Mouse (Mus musculus) frontal cortex, postnatal 14 days (tissue): ENCODE measurements around the gene Gm17581.
"Not testable (repeated sequence)": the region's sequence is repeated elsewhere in the genome, so short reads cannot be mapped to it uniquely, and the experiment has no call there.

ENCODE experiments used
- DNase-seq, 2 experiments: peaks; one replicate each; pipeline ENCODE4 v3.0.0; 2022; ENCODE audit warnings: low spot score in 2 of 2

Gene Gm17581

GRCm38 (mm10) chr2:155737803-155738202, 2.1 kb upstream of the Gm17581 start:
- DNase-seq = no peak

DNA sequence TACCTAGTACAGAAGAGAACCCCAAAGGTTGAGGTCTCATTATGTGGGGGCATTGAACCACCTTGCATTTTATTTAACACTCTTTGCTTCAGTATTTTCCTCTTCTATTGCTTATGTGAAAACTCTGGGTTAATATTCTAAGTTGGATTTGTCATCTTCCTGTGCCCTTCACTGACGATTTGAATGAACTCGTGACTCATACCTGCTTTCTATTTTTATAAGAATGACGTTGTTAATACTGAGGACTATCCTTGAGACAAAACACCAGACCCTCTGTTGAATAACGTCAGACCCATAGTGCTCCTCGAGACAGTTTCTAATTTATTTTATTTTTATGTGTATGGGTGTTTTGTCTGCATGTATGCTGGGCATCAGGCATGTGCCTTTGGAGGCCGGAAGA, 1.3 kb upstream of the Gm17581 start:
- DNase-seq = no peak

GRCm38 (mm10) chr2:155735080-155735479, 586 bp downstream of the Gm17581 start:
- no peak for DNase-seq

- DNase-seq = peak; percentile 81 to 88
These were observed 6.5 kb downstream of the Gm17581 start, which contains the start of gene Edem2 for GRCm38 (mm10) chr2:155729158-155729645. Edem2 (minus strand) TSS chr2:155729475.

DNA sequence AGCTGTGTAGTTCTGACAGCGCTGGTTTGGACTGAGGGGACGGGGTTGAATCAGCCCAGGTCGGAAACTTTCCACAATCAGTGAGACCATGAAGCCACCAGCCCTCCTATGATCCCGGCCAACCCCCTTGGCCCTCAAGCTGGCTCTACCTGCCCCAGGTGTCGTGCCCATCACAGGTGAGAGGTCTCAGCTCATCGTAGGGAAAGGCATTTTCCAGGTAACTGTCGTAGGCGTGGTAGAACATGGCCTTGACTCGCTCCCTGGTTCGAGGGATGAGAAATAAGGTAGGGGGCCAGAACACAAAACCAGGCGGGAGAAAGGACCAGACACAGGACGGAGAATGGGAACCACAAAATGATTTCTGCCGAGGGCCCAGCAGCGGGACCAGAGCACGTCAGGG, 6.9 kb downstream of the Gm17581 start:
- no peak for DNase-seq

DNA sequence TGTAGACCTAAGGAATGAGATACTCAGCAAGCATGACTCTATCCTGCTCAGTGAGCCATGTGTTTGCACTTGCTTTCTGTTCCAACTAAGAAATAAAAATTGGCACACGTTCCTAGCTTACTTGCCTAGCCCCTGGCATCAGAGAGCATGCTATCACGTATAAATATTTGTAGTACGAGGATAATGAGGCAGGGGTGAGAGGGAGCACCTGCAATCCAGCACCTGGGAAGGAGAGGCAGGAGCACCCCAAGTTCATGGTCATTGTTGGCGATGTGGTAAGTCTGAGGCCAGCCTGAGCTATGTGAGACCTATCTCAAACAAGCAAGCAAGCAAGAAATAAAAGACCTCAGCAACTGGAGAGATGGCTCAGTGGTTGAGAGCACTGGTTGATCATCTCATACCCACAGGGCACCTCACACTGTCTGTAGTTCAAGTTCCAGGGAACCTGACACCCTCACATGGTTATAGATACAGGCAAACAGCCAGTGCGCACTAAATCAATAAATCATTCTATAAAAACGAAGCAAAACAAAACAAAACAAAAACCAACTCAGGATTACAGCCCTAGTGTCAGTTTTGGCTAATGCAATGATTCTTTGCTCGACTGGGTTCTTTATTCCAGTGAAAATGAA, 7.8 kb downstream of the Gm17581 start:
- no peak for DNase-seq

DNA sequence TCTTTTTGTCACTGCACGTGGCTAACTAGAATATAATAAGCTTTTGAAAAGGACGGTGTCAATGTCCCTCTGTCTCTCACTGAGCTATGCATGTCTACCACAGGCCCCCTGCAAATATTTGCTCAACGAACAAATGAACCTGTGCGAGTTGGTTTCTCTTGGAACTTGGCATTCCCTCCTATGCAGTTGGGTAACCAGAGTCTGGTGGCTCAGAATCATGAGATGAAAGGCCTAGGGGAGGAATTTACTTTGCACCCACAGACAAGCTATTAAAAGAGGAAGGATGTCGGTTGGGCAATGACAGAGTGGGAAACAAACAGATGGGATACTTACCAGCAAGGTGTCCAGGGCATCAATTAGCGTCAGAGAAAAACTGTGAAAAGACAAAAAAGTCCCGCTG, 9.4 kb downstream of the Gm17581 start:
- no peak for DNase-seq

GRCm38 (mm10) chr2:155724526-155724925, 11.1 kb downstream of the Gm17581 start:
- DNase-seq = no peak

DNA sequence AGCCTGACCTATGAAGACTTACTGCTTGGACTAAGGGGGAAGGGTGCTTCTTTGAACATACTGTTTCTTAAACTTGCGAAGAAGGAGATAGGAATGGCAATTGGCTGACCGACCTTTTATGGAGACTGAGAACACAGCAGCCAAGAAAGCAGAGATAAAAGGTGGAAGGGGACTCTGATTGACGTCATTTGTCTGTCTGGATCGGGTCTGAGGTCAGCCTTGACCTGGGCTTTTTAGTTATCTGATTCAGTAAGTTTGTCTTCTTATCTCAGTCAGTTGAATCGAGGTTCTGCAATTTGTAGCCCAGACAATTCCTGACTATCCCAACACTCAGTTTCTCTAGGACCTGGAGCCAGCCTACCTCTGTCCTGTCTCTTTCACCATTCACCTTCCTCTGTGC, 11.6 kb downstream of the Gm17581 start:
- DNase-seq = no peak

DNA sequence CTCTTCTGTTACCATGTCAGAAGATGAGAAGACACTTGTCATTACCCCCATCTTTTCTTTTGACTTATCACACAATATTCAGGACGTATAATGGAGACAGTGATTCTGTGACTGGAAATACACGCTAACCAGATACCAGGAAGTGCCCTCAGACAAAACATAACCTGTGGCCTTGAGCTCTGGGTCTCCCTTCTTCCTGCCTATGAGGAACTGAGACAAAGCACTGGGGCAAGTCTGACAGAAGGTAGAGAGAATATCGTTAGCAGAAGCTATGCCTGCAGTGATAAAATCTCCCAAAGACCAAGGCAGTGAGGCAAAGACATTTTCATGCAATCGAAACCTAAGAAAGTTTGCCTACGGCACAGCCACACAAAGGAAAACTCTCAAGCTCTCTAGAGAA, 15.1 kb downstream of the Gm17581 start:
- DNase-seq = no peak

DNA sequence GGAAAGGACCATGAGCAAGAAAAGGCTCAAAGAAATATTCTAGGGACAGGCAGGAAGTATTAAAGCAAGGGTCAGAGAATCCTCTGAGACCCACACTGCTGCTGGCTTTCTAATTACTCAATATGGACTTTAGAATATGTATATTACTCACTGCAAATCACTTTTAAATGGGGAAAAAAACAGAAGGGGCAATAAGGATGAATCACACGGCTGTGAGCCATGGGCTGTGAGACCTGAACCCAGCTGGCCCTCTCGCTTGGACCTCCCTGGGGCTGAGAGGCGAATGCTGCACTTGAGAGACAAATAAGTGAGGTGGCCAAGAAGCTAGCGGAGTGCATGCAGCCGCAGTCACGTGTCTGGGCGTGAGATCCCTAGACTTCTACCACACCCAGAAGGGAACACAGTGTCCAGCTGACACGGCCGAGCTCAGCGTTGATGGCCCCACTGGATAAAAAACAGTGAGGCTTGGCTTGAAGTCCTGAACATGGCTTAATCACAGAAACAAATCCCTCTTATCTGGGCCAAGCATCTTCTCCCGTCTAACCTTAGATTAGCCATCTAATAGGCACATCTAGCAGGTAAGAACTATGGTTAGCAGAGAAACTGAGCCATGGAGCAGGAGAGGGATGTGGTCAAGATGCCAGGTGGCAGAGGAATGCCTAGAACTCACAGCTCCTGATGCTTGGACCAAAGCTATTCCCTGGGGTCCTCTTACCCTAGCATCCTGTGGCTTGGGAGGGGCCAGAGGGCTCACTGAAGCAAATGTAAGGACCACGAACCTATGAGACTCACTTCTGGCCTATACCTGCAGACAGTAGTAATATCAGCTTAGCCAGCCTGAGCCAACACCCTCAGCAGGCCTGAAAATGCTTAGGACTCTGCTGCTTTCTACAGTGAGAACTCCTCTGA, 18.3 kb downstream of the Gm17581 start:
- DNase-seq = no peak

GRCm38 (mm10) chr2:155710557-155710956, 25.1 kb downstream of the Gm17581 start:
- DNase-seq = no peak

- peak in 1 of 2 experiments; percentile 25 for DNase-seq
These were observed 28.4 kb downstream of the Gm17581 start for GRCm38 (mm10) chr2:155707251-155707650.

DNA sequence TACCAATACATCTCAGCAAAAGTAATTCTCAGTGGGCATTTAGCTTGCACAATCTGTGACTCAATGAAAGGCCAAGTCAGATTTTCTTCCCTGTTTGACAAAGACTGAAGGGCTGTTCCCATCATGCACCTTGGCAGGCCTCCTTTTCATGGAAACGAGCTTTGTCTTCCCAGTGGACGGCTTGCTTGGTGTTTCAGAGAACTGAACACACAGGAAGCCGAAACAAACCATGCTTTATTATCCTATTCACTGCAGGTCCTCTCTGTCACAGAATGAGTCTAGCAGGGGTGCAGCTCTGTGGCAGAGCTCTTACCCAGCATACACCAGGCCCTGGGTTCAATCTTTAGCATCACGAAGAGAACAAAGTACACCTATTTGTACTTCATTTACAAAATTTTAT, 32.0 kb downstream of the Gm17581 start:
- no peak for DNase-seq

DNA sequence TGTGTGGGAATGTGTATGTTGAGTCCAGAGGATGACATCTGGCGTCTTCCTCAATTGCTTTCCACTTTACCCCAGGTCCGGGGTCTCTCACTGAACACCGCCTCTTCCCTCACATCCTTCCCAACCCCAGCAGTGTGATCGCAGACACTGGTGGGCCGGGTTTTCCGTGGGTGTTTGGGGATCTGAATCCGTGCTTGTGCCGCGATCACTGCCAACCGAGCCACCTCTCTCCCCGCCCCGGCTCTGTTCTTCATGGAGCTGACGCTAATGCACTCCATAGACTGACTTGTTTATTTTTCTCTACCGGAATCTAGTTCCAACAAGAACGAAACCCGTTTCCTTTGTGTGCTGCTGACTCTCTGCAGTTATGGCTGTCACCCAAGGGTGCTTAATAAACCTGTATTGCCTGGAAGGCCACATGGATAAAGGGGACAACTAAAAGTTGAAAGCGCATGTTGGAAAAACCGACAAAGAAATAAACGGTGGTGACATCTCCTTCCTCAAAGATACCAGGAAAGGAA, 34.2 kb downstream of the Gm17581 start:
- no peak for DNase-seq

- not testable (repeated sequence) for DNase-seq
These were observed 37.2 kb downstream of the Gm17581 start for GRCm38 (mm10) chr2:155698443-155698842.

DNA sequence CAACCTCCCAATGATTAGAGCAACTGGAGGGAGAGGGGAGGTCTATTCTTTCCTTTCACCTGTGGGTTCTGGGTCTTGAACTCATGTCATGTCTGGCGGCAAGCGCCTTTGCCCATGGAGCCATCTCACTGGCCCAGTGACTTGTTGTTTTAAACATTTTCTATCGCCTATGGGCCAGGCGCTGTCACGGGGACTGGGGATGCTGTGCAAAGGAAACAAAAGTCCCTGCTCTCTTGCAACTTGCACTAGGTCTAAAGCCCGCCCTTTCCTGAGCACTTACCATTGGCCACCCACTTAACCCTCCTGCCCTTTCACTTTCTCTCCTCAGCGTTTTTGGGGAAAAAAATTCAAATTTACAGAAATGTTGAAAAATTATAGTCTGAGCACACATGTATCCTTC, 38.8 kb downstream of the Gm17581 start:
- DNase-seq = no peak

DNA sequence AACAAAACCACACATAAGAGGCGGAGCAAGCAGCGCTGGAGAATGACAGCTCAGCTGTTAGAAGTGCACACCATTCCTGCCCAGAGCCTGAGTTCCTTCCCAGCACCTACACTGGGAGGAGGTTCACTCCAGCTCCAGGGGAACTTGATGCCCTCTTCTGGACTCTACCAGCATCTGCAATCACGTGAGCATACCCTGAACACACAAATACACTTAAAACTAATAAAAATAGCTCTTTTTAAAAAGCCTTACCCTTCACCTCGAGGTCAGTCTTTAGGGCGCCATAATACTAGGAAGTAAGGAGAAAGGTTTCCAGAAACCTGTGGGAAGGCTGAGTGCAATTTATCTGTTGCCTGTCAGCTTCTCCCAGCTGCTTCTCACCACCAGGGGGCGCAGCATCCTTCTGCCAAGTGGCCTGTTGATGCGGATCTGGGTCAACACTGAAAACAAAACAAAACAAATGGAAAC, 39.5 kb downstream of the Gm17581 start:
- peak; percentile 37 to 65 for DNase-seq

DNA sequence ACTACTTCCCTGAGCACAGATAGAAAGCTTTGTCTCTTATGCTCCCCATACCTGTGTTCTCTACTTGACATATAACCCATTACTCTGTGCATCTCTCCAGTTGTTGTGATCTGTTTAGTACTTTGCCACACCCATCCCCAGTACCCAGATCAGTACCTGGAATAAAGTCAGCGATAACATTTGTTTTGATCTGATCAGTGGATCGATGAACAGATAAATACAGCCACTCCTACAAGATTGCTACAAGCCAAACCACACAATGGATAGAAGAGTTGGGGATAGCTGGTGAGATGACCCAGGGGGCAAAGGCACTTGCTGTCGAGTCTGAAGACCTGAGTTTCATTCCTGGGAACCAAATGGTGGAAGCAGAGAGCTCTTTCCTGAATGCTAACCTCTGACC, 40.4 kb downstream of the Gm17581 start:
- no peak for DNase-seq

- no peak for DNase-seq
These were observed 41.1 kb downstream of the Gm17581 start for GRCm38 (mm10) chr2:155694564-155694963.

GRCm38 (mm10) chr2:155693136-155693535, 42.5 kb downstream of the Gm17581 start:
- no peak for DNase-seq

GRCm38 (mm10) chr2:155691723-155692493, 43.8 kb downstream of the Gm17581 start, which contains the start of gene Trpc4ap:
Trpc4ap (minus strand) TSS chr2:155692384.
- peak; percentile 91 to 98 for DNase-seq
